Mouse (Mus musculus): ENCODE results near the gene Gpcpd1.

Gpcpd1 gene

DNA sequence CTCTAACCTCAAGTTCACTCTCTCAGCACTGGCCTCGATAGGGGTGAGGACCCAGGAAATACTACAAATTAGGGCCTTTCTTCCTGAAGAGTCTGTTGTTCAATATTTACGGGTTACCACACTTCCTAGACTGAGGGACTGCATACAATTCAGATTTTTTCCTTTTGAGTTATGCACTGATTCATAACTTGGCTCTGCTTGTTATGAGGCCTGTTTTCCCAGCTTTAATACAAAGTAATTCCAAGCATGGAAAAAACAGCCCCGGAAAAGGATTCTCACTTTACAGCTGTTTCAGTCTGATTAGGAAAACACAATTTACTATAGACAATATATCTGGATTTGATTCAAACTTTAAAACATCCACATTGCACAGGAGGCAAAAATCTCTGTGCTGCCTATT lies 1.5 kb downstream of the Gpcpd1 start:
- DNase-seq (ENCODE audit: low spot score in 2 of 2) = no peak

- DNase-seq (ENCODE audit: low spot score in 2 of 2) = no peak
Observed at GRCm38 (mm10) chr2:132584191-132584590, 3.3 kb downstream of the Gpcpd1 start.

DNA sequence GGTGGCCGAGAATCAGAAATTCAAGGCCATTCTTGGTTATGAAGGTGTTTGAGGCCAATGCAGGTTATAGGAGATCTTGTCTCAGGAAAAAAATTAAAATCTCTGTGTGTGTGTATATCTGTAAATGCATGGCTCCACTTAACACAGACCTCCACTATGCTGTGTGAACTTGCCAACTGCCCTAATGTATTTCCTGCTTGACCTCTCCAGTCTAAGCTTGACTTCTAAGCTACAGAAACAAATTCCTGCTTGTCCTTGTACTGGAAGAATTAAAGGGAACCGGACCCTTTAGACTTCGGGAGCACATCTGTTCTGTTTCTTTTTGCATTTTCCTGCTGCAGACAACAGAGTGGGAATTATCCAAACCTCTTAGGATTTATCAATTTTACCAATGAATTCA lies 4.4 kb downstream of the Gpcpd1 start:
- no peak for DNase-seq (ENCODE audit: low spot score in 2 of 2)

- DNase-seq (ENCODE audit: low spot score in 2 of 2) = peak; percentile 57 to 72
Observed at GRCm38 (mm10) chr2:132582227-132582626, 5.3 kb downstream of the Gpcpd1 start.

- DNase-seq (ENCODE audit: low spot score in 2 of 2) = no peak
Observed at GRCm38 (mm10) chr2:132579689-132580088, 7.8 kb downstream of the Gpcpd1 start.

DNA sequence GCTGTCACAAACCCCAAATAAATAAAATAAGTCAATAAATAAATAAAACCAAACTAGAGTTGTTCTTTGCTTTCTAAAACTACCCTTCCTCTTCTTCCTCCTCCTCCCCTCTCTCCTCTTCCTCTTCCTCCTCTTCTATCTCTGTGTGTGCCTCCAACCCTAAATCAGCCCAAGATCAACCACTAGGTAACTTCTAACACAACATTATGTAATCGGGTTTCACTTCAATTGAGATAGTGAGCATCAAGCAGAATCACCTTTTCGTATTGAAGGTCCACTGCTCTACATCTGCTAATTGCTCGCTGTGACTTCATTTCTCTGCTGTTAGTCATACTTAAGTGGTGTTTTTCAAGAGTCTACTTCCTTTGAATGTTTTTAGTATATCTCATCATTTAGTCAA lies 8.8 kb downstream of the Gpcpd1 start:
- DNase-seq (ENCODE audit: low spot score in 2 of 2) = no peak

DNA sequence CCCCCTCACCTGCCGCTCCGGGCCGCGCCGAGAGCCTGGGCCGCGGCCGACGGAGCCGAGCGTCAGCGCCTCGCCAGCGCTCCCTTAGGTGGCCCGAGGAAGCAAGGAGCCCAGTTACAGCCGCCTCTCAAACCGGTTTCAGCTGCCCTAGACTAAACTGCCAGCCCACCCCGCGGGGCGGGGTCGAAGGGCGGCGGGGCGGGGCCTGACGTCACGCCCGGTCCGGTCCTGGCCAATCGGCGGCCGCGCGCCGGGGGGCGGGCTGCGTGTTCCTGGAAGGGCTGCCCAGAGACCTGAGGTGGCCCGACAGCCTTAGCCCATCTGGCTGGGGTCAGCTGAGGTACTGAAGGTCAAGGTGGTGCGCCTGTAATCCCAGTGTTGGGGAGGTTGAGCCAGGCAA lies 9.5 kb downstream of the Gpcpd1 start:
- DNase-seq (ENCODE audit: low spot score in 2 of 2) = peak; percentile 97 to 98

- peak in 1 of 2 experiments; percentile 45 for DNase-seq (ENCODE audit: low spot score in 2 of 2)
Observed at GRCm38 (mm10) chr2:132577431-132577981, 10.0 kb downstream of the Gpcpd1 start.

DNA sequence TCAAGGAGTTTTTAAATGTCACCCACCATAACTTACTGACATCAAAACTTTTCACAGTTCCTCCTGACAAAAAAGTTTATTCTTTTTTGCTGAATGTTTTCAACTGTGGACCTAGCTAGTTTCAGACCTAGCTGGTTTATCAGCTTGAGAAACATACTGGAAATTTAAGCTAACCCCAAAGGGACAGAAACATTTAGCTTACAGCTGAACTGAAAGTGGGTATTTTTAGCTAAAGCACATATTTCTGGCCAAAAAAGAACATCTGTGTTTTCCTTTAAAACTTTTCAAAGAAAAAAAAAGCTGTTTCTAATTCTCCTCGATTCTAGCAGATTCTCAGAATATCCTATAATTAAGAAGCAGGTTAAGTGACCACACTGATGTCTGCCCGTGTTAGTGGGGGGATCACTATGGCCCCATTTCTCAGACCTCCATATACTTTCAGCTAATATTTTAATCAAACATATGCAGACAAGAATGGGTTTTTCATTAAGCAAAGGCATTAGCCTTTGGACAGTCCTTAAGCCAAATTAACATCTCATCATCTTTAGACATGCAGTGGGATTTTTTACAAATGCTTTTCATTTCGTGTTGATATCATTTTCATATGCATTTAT lies 10.9 kb downstream of the Gpcpd1 start:
- no peak for DNase-seq (ENCODE audit: low spot score in 2 of 2)

- DNase-seq (ENCODE audit: low spot score in 2 of 2) = peak in 1 of 2 experiments; percentile 67
Observed at GRCm38 (mm10) chr2:132575759-132576439, 11.6 kb downstream of the Gpcpd1 start.

GRCm38 (mm10) chr2:132575256-132575655 lies 12.3 kb downstream of the Gpcpd1 start:
- DNase-seq (ENCODE audit: low spot score in 2 of 2) = no peak

DNA sequence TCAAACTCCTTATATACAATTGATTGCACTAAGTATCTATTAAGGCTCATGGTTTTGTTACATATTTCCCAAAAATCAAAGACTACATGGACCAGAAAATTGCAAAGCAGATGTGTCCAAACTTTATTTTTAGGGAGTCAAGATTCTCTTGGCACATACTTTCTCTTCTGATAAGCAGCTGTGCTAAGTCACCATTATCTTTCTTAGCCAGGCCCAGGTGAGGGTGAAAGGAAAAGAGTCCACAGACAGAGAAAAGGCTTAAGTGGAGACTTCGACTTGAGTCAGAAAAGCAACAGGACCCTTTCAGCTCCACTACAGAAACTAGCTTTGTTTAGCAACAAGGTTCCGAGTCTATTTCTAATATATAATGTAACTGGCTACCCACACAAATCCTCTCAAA lies 14.2 kb downstream of the Gpcpd1 start:
- no peak for DNase-seq (ENCODE audit: low spot score in 2 of 2)

GRCm38 (mm10) chr2:132572651-132573050 lies 14.9 kb downstream of the Gpcpd1 start:
- DNase-seq (ENCODE audit: low spot score in 2 of 2) = no peak

DNA sequence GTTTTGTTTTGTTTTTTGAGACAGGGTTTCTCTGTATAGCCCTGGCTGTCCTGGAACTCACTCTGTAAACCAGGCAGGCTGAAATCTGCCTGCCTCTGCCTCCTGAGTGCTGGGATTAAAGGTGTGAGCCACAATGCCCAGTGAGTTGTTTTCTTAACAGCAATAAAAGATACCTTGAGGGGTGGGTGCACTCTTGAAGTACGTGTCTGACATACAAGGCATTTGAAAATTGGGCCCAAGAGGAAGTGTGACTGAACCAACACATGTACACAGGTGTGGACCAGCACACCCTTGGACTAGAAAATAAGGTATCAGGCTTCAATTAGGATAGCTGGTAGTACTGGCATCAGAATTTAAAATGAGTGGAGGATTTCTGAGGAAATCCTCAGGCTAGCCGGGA lies 16.2 kb downstream of the Gpcpd1 start:
- no peak for DNase-seq (ENCODE audit: low spot score in 2 of 2)

DNA sequence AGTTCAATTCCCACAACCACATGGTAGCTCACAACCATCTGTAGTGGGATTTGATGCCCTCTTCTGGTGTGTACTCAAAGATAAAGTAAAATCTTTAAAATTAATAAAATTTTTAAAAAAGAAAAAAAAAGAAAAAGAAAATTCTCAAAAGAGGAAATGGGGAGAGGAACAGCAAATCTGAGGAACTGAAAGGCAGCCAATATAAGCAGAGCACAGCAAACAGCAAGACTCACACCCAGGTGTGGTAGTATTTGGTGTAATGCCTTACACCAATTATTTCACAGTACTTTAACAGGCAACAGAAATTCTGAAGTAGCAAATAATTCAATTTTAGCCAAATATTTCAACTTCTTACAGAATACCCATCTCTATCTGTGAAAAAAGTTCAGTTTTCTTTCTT lies 16.7 kb downstream of the Gpcpd1 start:
- DNase-seq (ENCODE audit: low spot score in 2 of 2) = no peak

DNA sequence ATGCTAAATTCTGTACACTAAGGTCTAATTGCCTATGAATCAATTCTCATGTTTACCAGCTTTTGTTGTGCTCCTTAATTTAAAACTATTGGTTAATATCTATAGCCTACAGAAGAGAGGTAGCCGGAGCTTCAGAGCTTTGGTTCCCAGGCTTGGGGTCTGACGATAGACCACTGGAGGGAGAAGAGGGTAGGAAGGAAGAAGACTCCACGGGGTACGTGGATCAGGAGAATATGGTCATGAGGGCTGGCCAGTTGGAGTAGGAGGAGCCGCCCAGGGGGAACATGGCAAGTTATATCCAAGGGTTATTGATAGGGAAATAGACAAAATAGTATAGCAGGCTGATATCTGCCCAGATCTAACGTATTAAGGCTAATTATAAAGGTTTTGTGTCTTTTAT lies 17.8 kb downstream of the Gpcpd1 start:
- DNase-seq (ENCODE audit: low spot score in 2 of 2) = no peak

GRCm38 (mm10) chr2:132567414-132567813 lies 20.1 kb downstream of the Gpcpd1 start:
- DNase-seq (ENCODE audit: low spot score in 2 of 2) = no peak

GRCm38 (mm10) chr2:132561860-132562259 lies 25.7 kb downstream of the Gpcpd1 start:
- DNase-seq (ENCODE audit: low spot score in 2 of 2) = no peak

- DNase-seq (ENCODE audit: low spot score in 2 of 2) = peak in 1 of 2 experiments; percentile 14
Observed at GRCm38 (mm10) chr2:132527864-132528263, 59.7 kb downstream of the Gpcpd1 start.

DNA sequence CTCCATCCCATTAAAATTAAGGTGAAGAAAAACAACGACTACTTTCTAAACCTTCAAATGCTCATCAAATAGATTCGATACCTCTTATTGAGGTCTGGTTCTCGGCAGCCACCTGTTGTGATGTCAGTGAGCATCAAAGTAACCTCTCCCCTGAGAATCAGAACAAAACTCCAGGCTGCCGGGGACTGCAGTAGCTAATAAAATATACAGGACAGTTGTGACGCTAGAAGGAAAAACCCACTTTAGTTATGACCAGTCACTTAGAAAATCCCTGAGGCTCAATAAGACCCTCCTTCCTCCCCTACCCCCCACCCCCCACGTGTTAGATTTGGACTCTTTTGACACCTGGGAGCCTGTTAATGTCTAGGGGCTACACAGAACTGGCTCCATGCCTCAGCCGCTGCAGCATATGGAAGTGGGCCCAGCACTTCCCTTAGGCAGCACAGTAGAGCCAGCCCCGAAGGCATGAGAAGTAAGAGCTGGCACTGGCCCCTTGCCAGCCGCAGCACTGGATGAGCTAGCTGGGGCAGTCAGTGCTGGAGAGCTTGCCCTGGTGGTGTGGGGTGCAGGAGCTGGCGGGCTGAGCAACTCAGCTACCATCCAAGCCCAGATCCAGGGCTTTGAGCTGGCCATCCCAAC lies 60.5 kb downstream of the Gpcpd1 start:
- DNase-seq (ENCODE audit: low spot score in 2 of 2) = peak in 1 of 2 experiments; percentile 19

DNA sequence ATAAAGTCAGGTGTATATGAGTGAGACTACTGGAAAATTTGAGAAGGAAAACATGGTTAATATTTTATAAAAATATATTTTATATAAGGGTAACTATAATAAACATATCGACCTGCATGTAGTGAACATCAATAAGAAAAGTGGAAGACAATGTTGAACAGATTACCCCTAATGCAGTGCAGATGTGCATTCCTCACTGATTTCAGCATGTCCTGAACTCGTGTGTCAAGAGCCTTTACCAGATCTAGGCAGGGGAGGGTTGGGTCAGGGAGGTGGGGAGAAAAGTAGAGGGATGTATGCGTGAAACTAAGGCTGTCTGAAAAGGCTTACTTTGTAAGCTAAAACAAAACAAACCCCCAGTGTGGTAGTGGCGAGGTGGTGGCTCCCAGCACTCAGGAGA lies 61.4 kb downstream of the Gpcpd1 start:
- no peak for DNase-seq (ENCODE audit: low spot score in 2 of 2)

- no peak for DNase-seq (ENCODE audit: low spot score in 2 of 2)
Observed at GRCm38 (mm10) chr2:132518021-132518901, 69.3 kb downstream of the Gpcpd1 start.
